In the genomic region with DNA sequence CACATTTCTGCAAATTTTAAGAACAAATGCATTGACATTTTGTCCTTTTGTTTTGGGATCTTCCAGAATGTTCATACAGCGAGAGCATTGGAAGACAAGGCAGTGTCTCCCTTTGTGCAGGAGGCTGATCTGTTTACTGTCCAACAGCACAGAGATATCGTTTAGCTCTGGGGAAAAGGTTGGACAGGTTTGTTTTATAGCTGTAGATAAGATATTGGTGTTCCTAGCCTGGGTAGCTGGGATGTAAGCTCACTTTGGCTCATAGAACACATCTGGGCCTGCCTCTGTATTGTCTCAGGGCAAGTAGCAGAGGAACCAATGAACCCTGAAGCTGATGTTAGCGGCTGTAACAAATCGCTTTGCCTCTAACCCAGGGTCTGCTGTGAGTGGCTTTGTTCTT, we compare ENCODE assay signal across 16 mouse cellular contexts. TPM values are rescaled to one million over a fixed set of nuclear protein-coding genes. Genes with fewer than 3 reads are reported as not detected.
"Had no signal": no experiment of that assay in that cellular context is flagged by ENCODE, and none has a peak within 500 bp of the region (broad histone marks: within the 10 kb centered on the region; RNA-seq: fewer than 3 reads in every experiment).

No protein-coding gene starts in this region.

- H3K27me3 ChIP-seq: neural tube, embryonic 13.5 days; neural tube, embryonic 15.5 days; stomach, embryonic 15.5 days had no signal

- DNase-seq: retina, postnatal 1 day; right cerebral cortex, adult 18-20 months; right cerebral cortex, postnatal 14 days; right cerebral cortex, postnatal 25 days; right cerebral cortex, postnatal 4 days; spleen, adult 18-20 months; thymus, adult 18-20 months; thymus, adult 2 months; thymus, postnatal 14 days; thymus, postnatal 25 days; thymus, postnatal 36 days; thymus, postnatal 4 days had no signal

- H3K4me3 ChIP-seq: neural tube, embryonic 13.5 days; neural tube, embryonic 15.5 days; stomach, embryonic 15.5 days had no signal

- H3K36me3 ChIP-seq: neural tube, embryonic 13.5 days; neural tube, embryonic 15.5 days; stomach, embryonic 15.5 days had no signal

- H3K4me1 ChIP-seq: neural tube, embryonic 13.5 days; neural tube, embryonic 15.5 days had no signal

- H3K4me2 ChIP-seq: neural tube, embryonic 13.5 days; neural tube, embryonic 15.5 days; stomach, embryonic 15.5 days had no signal

- H3K9me3 ChIP-seq: neural tube, embryonic 13.5 days; neural tube, embryonic 15.5 days; stomach, embryonic 15.5 days had no signal

- H3K27ac ChIP-seq: neural tube, embryonic 13.5 days; neural tube, embryonic 15.5 days; stomach, embryonic 15.5 days; stomach, postnatal 0 days had no signal

- H3K9ac ChIP-seq: neural tube, embryonic 13.5 days; neural tube, embryonic 15.5 days; stomach, embryonic 15.5 days had no signal

RNA-seq across cellular contexts. Expression of a gene that starts 11.9 kb away (rescaled TPM):
- polyA plus RNA-seq: neural tube, embryonic 13.5 days had no signal
